Comparison of ENCODE assay signal across 16 mouse cellular contexts in genomic region chr11:78030600-78030999, GRCm38 (mm10).
"Had no signal": no experiment of that assay in that cellular context is flagged by ENCODE, and none has a peak within 500 bp of the region (broad histone marks: within the 10 kb centered on the region; RNA-seq: fewer than 3 reads in every experiment).

No protein-coding gene starts in this region.

- ATAC-seq: intestine, embryonic 16.5 days; midbrain, embryonic 16.5 days had no signal

- H3K9me3 ChIP-seq: limb, embryonic 15.5 days; midbrain, embryonic 12.5 days had no signal

- DNase-seq: kidney, adult 2 months; kidney, postnatal 36 days; layer of hippocampus, adult 9-11 months; layer of hippocampus, postnatal 36 days; lung, adult 2 months; lung, postnatal 10 days; right cerebral cortex, adult 18-20 months; right cerebral cortex, postnatal 25 days; thymus, adult 18-20 months; thymus, postnatal 14 days had no signal

- H3K27me3 ChIP-seq: limb, embryonic 15.5 days; midbrain, embryonic 12.5 days had no signal

- H3K27ac ChIP-seq: kidney, postnatal 0 days; macrophage; midbrain, embryonic 12.5 days had no signal

- H3K4me3 ChIP-seq: limb, embryonic 15.5 days; midbrain, embryonic 12.5 days had no signal

- H3K9ac ChIP-seq: limb, embryonic 15.5 days; midbrain, embryonic 12.5 days had no signal
